Mouse (Mus musculus) testis, adult 2 months (tissue): Measurements from ENCODE around the gene AL731706.1. TPM values are rescaled to one million over a fixed set of nuclear protein-coding genes. Genes with fewer than 3 reads are reported as not detected.
"Not testable (repeated sequence)": the region's sequence is repeated elsewhere in the genome, so short reads cannot be mapped to it uniquely, and the experiment has no call there.

Source experiments
- H3K27ac ChIP-seq: fragments of 200-500 bp; 2 replicates; pipeline ENCODE4 v1.5.1; 2012; ENCODE audit warnings: low read depth, low read length; ENCODE audit not compliant: control insufficient read depth, insufficient read depth
- H3K27me3 ChIP-seq: fragments of 200-500 bp; 2 replicates; pipeline ENCODE4 v1.6.1; 2012; ENCODE audit warnings: mild to moderate bottlenecking, low read length, moderate library complexity; ENCODE audit not compliant: control insufficient read depth, insufficient read depth
- H3K36me3 ChIP-seq: fragments of 200-500 bp; 2 replicates; pipeline ENCODE4 v1.6.1; 2012; ENCODE audit warnings: mild to moderate bottlenecking, low read length; ENCODE audit not compliant: control insufficient read depth, insufficient read depth
- H3K4me1 ChIP-seq: fragments of 200-500 bp; 2 replicates; pipeline ENCODE4 v1.6.1; 2012; ENCODE audit warnings: low read length; ENCODE audit not compliant: control insufficient read depth, insufficient read depth
- H3K4me3 ChIP-seq: fragments of 200-500 bp; 2 replicates; pipeline ENCODE4 v1.5.1; 2012; ENCODE audit warnings: low read depth, mild to moderate bottlenecking, low read length, moderate library complexity, mixed read lengths; ENCODE audit not compliant: control insufficient read depth
- CTCF ChIP-seq: fragments of 200-500 bp; IDR thresholded peaks from 2 replicates; pipeline ENCODE4 v1.5.1; 2012; ENCODE audit warnings: low read depth, mild to moderate bottlenecking, inconsistent platforms, low read length, moderate library complexity; ENCODE audit not compliant: control insufficient read depth, insufficient read depth, insufficient replicate concordance
- POLR2A ChIP-seq: fragments of 200-500 bp; IDR thresholded peaks from 2 replicates; pipeline ENCODE4 v1.6.1; 2012; ENCODE audit warnings: low read depth, mild to moderate bottlenecking, inconsistent platforms, low read length, moderate library complexity; ENCODE audit not compliant: control insufficient read depth
- polyA plus RNA-seq: library from polyadenylated mRNA; depleted of rRNA; stranded (reverse); fragments of >200 nt; gene quantifications from 2 replicates; pipeline ENCODE4 v1.2.3, GENCODE M21; 2012

AL731706.1 gene
- polyA plus RNA-seq, 1 experiment, result 4.7 TPM

DNA sequence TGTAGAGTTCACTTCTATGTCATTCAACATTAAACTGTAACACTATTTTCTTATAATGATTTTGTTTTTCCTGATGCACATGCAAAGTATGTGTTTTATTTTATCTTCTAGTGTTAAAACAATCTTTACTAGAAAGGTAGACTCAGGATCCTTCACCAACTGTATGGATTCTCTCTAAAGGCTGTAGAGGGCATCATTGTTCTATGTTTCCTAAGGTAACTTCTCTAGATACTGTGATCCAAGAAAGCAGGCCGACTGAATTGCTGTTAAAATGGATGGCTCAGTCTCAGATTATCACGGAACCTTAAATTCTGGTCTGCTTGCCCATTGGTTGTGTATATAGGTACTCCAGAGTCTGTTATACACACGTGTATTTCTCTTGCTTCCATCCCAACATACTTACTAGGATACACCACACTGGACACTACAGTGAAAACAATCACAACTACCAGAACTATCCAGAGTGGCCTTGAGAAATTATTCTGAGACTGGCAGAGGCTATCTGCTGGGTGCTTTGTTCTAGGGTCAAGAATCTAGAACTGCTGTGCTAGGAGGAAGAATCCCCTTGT is 23.2 kb upstream of the AL731706.1 start:
- no peaks in the 10 kb centered on the region for H3K27me3 ChIP-seq
- H3K36me3 ChIP-seq, result no peaks in the 10 kb centered on the region
- H3K27ac ChIP-seq, result no peak overlapping the region
- H3K4me3 ChIP-seq, result no peak overlapping the region
- no peaks in the 10 kb centered on the region for H3K4me1 ChIP-seq
- no peak for TF ChIP-seq CTCF
- no peak for TF ChIP-seq POLR2A

DNA sequence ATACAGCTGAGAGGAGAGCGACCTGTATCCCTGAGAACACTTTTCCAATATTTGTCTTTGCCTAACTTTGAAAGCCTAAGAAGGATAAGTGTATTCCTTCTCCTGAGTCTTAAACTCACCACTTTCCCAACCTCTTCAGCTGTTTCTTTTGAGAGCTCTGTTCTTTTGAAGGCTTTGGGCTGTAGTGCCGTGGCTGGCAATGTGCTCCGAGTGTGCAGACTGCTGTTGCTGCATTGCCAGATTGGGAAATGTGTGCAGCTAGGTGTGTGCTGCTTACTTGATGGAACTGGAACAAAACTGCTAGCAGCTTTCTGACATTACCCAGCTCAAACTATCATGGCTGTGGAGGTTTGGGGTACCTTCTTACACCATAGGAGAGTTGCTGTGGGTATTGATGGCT is 21.8 kb upstream of the AL731706.1 start:
- Histone ChIP-seq H3K27ac (no peak overlapping the region), H3K36me3 (no peaks in the 10 kb centered on the region), H3K4me3 (no peak overlapping the region), H3K4me1 (no peaks in the 10 kb centered on the region), H3K27me3 (no peaks in the 10 kb centered on the region)
- no peak for TF ChIP-seq CTCF
- TF ChIP-seq POLR2A, result no peak

DNA sequence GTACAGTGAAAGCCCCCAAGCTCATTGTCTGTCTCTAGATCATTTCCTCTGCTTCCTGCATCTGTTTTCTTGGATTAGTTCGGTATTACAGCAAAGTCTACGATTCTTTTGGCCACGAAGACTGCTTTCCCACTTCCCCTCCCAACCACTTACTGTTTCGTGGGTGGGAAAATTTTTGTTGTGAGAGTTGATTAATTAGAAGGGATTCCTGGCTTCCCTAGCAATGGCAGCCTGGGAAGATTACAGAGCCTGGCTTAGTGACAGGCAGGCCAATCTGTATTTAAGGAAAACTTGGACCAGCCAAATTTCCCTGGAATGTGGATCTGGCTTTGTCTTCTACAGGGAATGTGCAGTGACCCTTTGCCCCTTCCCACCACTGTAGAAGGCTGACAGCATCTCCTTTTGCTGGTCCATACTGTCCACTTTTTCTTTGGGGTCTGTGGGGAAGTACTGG is 20.8 kb upstream of the AL731706.1 start:
- TF ChIP-seq POLR2A, result no peak
- no peak for TF ChIP-seq CTCF
- Histone ChIP-seq H3K4me3 (no peak overlapping the region), H3K36me3 (no peaks in the 10 kb centered on the region), H3K4me1 (no peaks in the 10 kb centered on the region), H3K27ac (no peak overlapping the region), H3K27me3 (no peaks in the 10 kb centered on the region)

- H3K4me1 ChIP-seq, result no peaks in the 10 kb centered on the region
- H3K4me3 ChIP-seq, result no peak overlapping the region
- H3K36me3 ChIP-seq, result no peaks in the 10 kb centered on the region
- no peaks in the 10 kb centered on the region for H3K27me3 ChIP-seq
- TF ChIP-seq POLR2A, result no peak
- no peak for TF ChIP-seq CTCF
- H3K27ac ChIP-seq, result no peak overlapping the region
Measured at GRCm38 (mm10) chr2:136909298-136909697, 18.1 kb upstream of the AL731706.1 start.

DNA sequence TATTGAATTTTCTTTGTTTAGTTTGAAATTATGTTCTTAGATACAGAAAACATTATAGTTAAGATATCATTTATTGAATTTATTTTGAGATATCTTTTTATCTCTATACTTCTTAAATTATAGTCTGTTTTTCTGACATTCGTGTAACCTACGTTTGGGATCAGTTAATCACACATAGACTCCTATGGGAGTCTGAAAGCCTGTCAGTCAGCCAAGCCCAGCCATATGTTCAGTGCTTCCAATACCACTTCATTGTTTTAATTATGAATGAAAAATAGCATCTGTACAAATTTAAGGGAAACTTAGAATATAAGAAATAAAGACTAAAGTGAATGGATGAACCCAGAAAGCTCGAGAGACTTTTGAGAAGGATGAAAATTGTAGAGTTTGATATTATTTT is 17.4 kb upstream of the AL731706.1 start:
- no peaks in the 10 kb centered on the region for H3K4me1 ChIP-seq
- no peak for TF ChIP-seq POLR2A
- TF ChIP-seq CTCF, result no peak
- H3K27ac ChIP-seq, result no peak overlapping the region
- H3K36me3 ChIP-seq, result no peaks in the 10 kb centered on the region
- H3K27me3 ChIP-seq, result no peaks in the 10 kb centered on the region
- H3K4me3 ChIP-seq, result no peak overlapping the region

GRCm38 (mm10) chr2:136896131-136896530 is 4.9 kb upstream of the AL731706.1 start:
- TF ChIP-seq POLR2A (no peak), CTCF (no peak)
- no peak overlapping the region for H3K4me3 ChIP-seq
- H3K36me3 ChIP-seq, result no peaks in the 10 kb centered on the region
- H3K27me3 ChIP-seq, result no peaks in the 10 kb centered on the region
- no peak overlapping the region for H3K27ac ChIP-seq
- no peaks in the 10 kb centered on the region for H3K4me1 ChIP-seq

DNA sequence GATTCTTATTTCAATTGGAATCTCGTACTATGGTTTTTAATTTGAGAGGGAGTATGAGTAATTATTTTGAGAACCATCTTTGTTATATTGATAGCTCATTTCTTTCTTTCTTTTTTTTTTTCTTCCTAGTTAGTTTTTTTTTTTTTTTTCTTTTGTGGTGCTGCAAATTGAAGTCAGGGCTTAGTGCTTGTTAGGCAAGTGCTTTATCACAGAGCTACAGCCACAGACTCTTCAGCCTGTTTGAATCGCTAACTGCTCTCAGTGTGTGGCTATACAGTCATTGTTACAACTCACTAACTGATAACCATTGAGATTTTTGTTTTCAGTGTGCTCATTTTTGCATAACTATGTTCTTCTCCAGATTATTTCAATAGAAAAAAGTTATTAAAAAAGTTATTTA is 3.3 kb upstream of the AL731706.1 start:
- Histone ChIP-seq H3K4me3 (no peak overlapping the region), H3K4me1 (no peaks in the 10 kb centered on the region; the same call in 1 of the 2 replicates), H3K27me3 (no peaks in the 10 kb centered on the region), H3K27ac (no peak overlapping the region), H3K36me3 (no peaks in the 10 kb centered on the region)
- TF ChIP-seq POLR2A (no peak), CTCF (no peak)

- peak overlapping the region; percentile 74 for H3K27ac ChIP-seq
- no peaks in the 10 kb centered on the region for H3K36me3 ChIP-seq
- no peaks in the 10 kb centered on the region; the same call in 1 of the 2 replicates for H3K4me1 ChIP-seq
- H3K27me3 ChIP-seq, result no peaks in the 10 kb centered on the region
- H3K4me3 ChIP-seq, result peak overlapping the region; percentile 100
- TF ChIP-seq CTCF, result peak; percentile 11; the same call in 1 of the 2 replicates
- peak; percentile 58; the same call in 1 of the 2 replicates for TF ChIP-seq POLR2A
Measured at GRCm38 (mm10) chr2:136891951-136892371, 772 bp upstream of the AL731706.1 start.

DNA sequence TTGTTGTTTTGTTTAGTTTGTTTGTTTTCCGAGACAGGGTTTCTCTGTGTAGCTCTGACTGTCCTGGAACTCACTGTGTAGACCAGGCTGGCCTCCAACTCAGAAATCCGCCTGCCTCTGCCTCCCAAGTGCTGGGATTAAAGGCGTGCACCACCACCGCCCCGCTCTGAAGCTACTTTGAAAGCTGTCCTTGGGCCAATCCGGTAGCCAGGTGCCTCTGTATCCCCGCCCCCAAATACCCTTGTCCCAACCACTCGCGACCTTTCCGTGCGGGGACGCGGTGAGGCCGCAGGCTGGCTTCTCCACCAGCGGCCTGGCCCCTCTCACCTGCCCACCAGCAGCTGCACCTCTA is 497 bp downstream of the AL731706.1 start:
- H3K27me3 ChIP-seq, H3K36me3 ChIP-seq, H3K4me1 ChIP-seq: not testable (repeated sequence)
- Histone ChIP-seq H3K4me3 (peak overlapping the region; percentile 98), H3K27ac (peak overlapping the region; percentile 97)
